Mouse (Mus musculus): ENCODE results near the gene Cd34. TPM values are rescaled to one million over a fixed set of nuclear protein-coding genes. Genes with fewer than 3 reads are reported as not detected.

Gene Cd34
- polyA plus RNA-seq (2014; fragmentation: Illumina TruSeq; extraction: RNeasy Lipid Tissue Mini Kit (QIAGEN cat#74804)): 244 TPM

DNA sequence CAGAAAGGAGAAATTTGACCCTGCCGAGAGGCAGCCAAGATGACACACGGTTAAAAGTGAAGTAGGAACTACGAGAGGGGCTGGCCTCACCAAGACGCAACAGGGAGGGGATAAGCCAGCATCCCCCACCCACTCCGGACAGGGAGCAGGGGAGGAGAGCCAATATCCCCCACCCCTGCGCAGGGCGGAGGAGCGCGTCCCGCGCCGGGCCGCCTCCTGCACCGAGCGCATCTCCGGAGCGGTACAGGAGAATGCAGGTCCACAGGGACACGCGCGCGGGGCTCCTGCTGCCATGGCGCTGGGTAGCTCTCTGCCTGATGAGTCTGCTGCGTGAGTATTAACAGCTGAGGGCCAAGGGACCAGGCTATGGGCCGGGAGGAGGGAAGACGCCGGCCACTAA, at the start of gene Cd34:
Gene Cd34 (plus strand): TSS at position 105 of the 400 bp plus-strand sequence.

Other genes starting within 250 kb of the Cd34 start
- 3.4 TPM for gene Cd46, start 153.4 kb downstream of the Cd34 start, polyA plus RNA-seq (2014; fragmentation: Illumina TruSeq; extraction: RNeasy Lipid Tissue Mini Kit (QIAGEN cat#74804))
- 197 TPM for gene Cr1l, start 192.8 kb downstream of the Cd34 start, polyA plus RNA-seq (2014; fragmentation: Illumina TruSeq; extraction: RNeasy Lipid Tissue Mini Kit (QIAGEN cat#74804))
- gene Cr2, start 237.9 kb downstream of the Cd34 start, polyA plus RNA-seq (2014; fragmentation: Illumina TruSeq; extraction: RNeasy Lipid Tissue Mini Kit (QIAGEN cat#74804)): 0.68 TPM

Data from ovary, adult 10 weeks (tissue).